Mouse (Mus musculus): ENCODE results near the gene Kcnk1. TPM values are rescaled to one million over a fixed set of nuclear protein-coding genes. Genes with fewer than 3 reads are reported as not detected.

Gene Kcnk1
- total RNA-seq (2021), result 10 to 100 TPM; 25.1 to 26.1 TPM

GRCm38 (mm10) chr8:125995101-125995986 is at the start of gene Kcnk1:
Kcnk1 (plus strand) TSS chr8:125995170.
- intact Hi-C loops (cut with DNase I), result no loop called here
- DNase-seq, result peak; percentile 62

DNA sequence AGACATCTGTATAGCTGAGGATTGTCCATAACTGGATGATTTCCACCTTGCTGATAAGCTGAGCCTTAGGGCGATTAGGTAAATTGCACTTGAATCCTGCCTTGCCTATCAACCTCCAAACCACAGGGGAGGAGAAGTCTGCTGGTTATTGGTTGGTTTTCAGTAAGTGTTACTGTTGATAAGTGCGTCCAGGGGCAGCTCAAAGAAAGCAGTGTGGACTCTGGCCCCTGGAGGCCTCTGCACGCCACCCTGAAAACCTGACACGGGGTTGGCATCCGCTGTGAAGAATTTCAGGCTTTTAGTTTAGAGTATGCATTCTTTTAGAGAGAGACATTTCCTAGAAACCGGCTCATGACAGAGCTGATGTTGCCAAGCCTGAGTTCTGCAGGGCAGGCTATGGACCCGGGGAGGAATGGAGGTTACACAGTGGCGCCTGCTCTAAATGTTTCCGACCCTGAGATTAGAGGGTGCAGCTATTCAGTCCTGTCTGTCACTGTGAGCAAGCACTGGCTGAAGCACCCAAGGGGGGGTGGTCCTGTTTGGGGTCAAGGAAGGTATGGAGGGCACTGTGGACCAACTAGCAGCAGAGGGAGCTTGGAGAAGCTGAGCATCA is 46.2 kb upstream of the Kcnk1 start:
- DNase-seq, result no peak
- intact Hi-C loops (cut with DNase I), result no loop called here

DNA sequence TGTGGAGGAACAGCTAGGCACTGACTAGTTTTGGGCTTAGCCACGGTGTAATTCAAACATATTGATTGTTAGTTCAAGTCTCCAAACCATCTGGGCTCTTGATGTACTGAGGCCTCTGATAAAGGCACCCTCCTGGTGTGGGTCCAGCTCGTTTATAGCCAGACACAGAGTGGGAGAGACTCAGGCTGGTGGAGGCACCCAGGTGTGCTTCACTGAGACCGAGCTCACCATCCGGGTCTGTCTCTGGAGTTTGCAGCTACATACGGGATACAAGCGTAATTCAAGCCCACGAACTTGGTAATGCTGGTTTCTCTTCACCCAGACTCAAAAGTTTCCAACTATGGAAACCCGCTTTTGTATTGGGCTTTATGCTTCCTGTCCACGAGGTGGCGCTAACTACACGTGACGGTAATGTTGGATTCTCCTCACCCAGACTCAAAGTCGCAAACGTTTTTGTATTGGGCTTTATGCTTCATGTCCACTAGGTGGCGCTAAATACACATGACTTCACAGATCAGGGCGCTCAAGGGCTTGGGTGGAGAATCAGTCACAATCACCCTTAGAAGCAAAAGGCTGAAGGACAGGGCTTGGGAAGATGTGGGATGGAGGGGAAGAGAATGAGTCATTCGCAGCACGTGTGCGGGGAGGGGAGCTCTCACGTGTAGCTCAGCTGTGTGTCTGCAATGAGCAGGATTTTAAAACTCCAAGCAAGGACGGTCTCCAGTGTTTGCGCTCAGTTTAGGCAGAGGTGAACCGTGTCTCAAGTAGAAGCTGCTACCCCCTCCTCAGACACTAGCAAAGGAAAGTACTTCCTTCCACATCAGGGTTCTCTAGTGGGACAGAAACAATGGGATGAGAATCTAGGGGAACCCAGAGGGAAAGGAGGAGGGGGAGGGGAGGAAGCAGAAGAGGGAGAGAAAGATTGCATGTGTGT is 44.7 kb upstream of the Kcnk1 start:
- DNase-seq, result peak; percentile 86
- intact Hi-C loops (cut with DNase I), result loop anchor here (10.0 kb wide), 2 partner anchors 475 to 525 kb away; partner anchors contain the start of genes Coa6 and Tarbp1

DNA sequence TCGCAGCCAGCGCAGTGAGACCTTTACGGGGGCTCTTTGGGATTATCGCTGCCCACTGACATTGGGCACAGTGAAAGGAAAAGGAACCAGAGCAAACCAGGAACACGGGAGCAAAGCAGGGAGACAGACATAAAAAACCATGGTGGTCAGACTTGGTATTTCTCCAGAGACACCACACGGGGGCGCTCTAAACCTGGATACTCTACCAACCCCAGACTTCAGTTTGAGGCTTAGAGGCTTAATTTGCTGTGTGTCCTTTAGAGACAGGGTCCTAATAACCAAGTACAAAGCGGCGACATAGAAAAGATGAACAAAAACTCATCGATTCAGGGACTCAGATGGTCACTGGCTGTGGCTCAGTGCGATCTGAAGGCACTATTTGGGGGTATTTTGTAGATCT is 39.3 kb upstream of the Kcnk1 start:
- intact Hi-C loops (cut with DNase I), result loop anchor here (5.0 to 10.0 kb wide), 4 partner anchors 127 to 519 kb away; partner anchors contain the start of genes Coa6 and Tarbp1

GRCm38 (mm10) chr8:125956796-125957195 is 38.2 kb upstream of the Kcnk1 start:
- intact Hi-C loops (cut with DNase I), result loop anchor here (5.0 to 10.0 kb wide), 4 partner anchors 126 to 518 kb away; partner anchors contain the start of genes Coa6 and Tarbp1
- DNase-seq, result no peak

More for the DNA sequence above, 39.3 kb upstream of the Kcnk1 start:
- DNase-seq, result peak; percentile 79

DNA sequence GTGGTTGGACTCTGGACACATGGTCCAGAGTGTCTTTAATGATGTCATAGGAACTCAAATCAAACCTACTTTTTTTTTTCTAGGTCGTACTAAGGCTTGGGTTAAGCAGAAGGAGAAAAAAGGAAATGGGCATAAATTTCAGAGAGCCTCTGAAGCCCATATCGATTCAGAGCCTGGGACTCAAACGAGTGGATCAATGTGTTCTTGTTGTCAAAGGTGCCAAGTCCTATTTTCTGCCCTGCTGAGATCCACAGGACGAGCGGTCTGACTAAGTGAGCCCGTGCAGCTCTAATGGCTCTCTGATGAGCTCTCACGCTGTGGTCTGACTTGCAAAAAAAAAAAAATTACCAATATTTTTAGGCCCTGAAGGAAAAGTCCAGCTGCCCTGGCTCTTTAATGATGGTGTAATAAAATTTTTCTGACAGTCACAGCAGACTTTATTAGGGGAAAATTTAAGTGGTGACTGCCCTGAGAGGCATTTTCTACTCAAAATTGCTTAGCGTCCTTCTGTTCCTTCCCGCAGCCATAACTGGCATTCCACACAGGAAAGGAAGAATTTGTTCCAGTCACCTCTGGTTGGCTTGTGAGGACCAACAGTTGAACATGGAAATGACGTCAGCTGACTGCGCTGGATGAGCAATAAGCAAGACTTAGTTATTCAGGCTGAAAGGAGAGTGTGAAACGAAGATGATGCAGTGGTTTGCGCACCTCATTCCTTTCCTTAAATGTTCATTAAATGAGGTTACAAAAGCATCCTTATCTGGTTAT is 37.6 kb upstream of the Kcnk1 start:
- no peak for DNase-seq
- intact Hi-C loops (cut with DNase I), result loop anchor here (5.0 to 10.0 kb wide), 4 partner anchors 125 to 517 kb away; partner anchors contain the start of genes Coa6 and Tarbp1

GRCm38 (mm10) chr8:125957994-125958368 is 37.0 kb upstream of the Kcnk1 start:
- intact Hi-C loops (cut with DNase I), result loop anchor here (5.0 to 10.0 kb wide), 4 partner anchors 124 to 517 kb away; partner anchors contain the start of genes Coa6 and Tarbp1
- no peak for DNase-seq

- DNase-seq, result peak; percentile 76
- intact Hi-C loops (cut with DNase I), result loop anchor here (5.0 to 10.0 kb wide), 4 partner anchors 123 to 515 kb away; partner anchors contain the start of genes Coa6 and Tarbp1
Observed at GRCm38 (mm10) chr8:125959363-125959771, 35.6 kb upstream of the Kcnk1 start.

GRCm38 (mm10) chr8:125960037-125960436 is 34.9 kb upstream of the Kcnk1 start:
- intact Hi-C loops (cut with DNase I), result no loop called here
- DNase-seq, result no peak

DNA sequence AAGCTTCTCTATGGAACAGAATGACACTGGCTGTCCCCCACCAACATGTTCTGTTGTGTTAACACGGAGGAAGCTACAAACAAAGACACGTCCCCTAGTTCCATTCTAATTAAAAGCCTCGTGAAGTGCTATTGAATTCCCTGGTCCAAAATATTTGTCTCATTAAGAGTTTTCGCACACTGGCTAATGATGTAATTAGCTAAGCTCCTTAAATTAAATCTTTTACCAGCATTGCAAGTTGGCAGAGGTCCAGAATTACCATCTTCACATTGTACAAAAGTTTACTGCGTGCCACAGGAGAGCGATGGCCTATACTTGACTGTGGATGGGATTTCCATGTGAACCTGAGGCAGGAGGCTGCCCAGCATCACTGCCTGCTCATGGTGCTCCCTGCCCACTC is 33.2 kb upstream of the Kcnk1 start:
- DNase-seq, result no peak
- intact Hi-C loops (cut with DNase I), result no loop called here

GRCm38 (mm10) chr8:125963807-125964211 is 31.2 kb upstream of the Kcnk1 start:
- intact Hi-C loops (cut with DNase I), result no loop called here
- peak; percentile 60 for DNase-seq

DNA sequence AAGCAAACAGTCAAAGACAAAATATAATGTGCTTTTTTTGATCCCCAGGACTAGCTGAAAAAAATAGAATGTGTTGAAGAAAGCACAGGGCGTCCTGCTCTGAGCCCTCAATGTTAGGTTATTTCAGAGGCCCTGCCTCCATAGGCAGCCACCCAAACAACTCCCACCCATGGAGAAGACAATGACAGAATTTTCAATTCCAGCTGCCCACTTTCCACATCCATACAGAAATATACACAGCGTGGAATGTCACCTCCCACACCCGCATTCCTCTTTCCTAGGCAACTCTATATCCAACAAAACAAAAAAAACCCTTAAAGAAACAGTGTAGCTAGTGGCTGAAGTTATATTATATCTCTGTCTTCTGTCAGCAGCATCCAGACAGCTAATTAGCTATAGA is 23.6 kb upstream of the Kcnk1 start:
- intact Hi-C loops (cut with DNase I), result no loop called here
- DNase-seq, result no peak

GRCm38 (mm10) chr8:125975981-125976380 is 19.0 kb upstream of the Kcnk1 start:
- intact Hi-C loops (cut with DNase I), result no loop called here
- DNase-seq, result no peak

DNA sequence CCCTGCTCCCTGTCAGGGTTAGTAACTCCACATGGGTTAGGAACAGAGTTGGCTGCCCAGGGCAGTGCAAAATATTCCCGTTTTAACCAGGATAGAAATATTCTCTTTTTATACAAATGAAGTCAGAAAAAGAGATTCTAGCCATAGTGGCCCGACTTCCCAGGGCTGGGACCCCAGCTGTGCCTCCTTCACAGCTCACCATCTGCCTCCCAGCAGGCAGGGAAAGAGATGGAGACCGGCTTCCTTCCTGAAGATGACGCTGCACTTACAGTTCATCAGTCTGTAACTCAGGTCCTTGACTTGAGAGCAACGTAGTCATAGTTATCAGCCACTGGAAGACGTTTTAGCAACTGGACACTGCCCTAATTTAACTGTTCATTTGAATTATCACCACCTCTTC is 14.1 kb upstream of the Kcnk1 start:
- intact Hi-C loops (cut with DNase I), result no loop called here
- DNase-seq, result no peak

DNA sequence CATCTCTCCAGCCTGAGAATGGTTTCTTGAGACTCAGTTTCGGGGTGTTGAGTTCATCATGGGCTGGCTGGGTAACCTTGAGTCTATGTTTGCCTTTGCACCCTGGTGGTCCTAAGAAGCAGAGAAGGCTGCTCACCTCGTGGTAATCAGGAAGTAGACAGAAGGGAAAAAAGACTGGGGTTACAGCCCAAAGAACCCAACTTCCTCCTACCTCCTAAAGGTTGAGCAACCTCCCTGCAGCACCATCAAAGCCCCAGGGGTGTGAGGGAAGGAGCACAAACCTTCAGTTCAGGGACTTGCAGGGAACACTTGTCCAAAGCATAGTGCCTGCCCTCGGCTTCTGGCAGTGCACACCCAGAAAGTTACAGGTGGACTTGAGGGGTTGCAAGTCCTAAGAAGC is 11.5 kb upstream of the Kcnk1 start:
- DNase-seq, result no peak
- intact Hi-C loops (cut with DNase I), result no loop called here

DNA sequence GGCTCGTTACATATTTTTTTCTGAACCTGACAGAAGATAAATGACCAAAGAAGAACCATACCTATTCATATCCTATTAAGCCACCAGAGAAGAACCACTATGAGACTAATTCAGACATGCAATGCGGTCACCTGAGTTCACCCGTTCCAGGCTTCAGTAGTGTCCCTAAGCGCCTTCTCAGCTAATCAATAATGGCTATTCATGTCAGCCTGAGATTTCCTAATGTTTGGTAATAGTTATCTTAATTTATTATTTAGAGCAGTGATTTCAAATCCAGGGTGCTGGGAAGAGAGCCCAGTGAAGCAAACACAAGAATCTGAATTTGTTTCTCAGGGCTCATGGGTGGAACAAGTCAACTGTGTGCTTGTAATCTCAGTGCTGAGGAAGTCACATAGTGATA is 10.8 kb upstream of the Kcnk1 start:
- no peak for DNase-seq
- intact Hi-C loops (cut with DNase I), result no loop called here

- no peak for DNase-seq
- intact Hi-C loops (cut with DNase I), result no loop called here
Observed at GRCm38 (mm10) chr8:125985364-125985763, 9.6 kb upstream of the Kcnk1 start.

DNA sequence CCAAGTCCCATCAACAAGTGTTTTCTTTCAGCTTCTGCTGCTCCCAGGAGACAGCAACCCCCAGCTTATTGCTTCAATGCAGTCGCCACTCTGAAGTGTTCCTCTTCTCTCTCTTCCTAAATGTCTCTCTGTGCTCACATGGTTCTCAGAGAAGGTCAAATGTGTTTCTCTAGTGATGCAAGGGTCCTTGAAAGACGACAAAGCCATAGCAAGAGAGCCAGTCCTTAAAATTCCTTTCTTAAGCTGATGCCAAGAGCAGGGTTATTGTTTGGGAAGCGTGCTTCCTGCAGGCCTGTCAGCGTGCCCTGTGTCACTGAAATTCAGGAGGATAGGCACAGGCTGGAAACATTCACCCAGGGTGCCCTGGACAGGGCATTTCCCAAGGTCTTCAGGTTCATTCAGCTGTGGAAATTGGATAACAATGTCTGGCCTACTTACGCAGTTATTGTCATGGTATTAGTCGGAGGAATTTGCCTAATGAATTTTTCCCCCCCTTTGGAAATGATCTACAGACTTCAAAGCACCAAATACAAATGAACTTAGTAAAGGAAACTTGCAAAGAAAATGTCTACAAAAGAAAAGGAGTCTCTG is 7.9 kb upstream of the Kcnk1 start:
- DNase-seq, result no peak
- intact Hi-C loops (cut with DNase I), result no loop called here

- no peak for DNase-seq
- intact Hi-C loops (cut with DNase I), result no loop called here
Observed at GRCm38 (mm10) chr8:125987996-125988395, 7.0 kb upstream of the Kcnk1 start.

All from left cerebral cortex, postnatal 4 days (tissue).